Mouse (Mus musculus): ENCODE results near the gene Gch1.
"Not testable (repeated sequence)": the region's sequence is repeated elsewhere in the genome, so short reads cannot be mapped to it uniquely, and the experiment has no call there.

The Gch1 gene

DNA sequence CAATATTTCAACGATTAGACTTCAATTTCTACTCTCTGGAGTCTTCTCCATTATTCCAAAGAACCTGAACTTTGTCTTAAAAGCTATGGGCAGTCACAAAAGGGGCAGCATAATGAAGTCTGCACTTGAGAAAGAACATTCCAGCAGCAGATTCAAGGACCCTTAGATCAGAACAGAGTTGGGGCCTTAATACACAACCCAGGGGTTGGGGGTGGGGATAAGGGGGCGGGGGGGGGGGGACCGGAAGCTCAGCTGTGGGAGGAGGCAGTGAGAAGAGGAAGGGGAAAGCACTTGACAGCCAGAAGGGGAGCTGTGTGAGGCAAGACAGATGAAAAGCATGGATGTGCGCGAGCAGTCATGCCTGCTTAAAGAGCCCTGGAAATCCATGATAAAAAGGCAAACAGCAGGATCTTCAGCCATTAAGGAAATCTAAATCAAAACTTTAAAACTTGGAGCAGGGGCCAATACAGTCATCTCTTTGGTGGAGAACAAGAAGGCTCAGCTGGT lies 27.2 kb downstream of the Gch1 start:
- no peak for DNase-seq

DNA sequence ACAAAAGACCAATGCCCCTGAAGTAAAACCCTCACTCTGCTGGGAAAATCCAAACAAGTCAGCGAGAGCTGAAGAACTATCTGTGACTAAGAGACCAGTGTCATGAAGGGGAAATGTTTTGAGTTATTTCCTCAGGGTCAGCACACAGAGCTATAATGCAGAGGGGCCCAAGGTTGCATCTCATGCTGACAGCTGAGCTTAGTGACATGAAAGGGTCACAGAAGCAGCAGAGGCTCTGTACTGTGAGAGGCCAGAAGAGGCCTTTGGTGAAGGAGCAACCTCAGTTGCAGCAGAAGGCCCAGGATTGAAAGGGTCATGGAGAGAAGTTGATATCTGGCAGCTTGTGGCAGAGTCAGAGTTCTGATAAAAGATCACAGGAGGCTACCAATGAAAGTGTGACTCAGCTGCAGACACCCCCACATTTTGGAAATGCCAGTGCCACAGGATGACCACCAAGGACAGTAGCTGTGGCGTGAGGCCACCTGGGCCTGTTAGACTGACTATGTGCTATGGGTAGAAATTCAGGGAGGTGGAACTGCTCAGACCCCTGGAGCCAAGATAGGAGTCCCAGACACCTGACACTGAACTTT lies 29.1 kb downstream of the Gch1 start:
- no peak for DNase-seq

DNA sequence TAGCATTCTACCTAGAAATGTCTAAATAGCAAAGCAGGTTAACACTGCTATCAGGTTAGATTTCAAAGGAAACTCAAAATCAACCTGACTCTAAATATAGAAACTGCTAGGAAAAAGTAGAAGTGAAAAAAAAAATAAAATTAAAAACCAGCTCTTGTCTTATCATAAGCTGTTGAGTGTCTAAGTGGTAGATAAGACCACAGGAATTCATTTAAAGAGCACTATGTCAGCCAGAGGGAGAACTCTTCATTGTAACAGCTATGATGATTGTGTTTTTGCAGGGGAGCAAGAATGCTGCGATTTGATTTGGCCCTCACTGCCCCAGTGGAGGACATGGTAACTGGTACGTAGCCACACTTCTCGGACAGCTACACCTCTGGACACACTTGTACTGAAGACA lies 34.9 kb downstream of the Gch1 start:
- DNase-seq, result no peak

GRCm38 (mm10) chr14:47151306-47151705 lies 37.9 kb downstream of the Gch1 start:
- no peak for DNase-seq

DNA sequence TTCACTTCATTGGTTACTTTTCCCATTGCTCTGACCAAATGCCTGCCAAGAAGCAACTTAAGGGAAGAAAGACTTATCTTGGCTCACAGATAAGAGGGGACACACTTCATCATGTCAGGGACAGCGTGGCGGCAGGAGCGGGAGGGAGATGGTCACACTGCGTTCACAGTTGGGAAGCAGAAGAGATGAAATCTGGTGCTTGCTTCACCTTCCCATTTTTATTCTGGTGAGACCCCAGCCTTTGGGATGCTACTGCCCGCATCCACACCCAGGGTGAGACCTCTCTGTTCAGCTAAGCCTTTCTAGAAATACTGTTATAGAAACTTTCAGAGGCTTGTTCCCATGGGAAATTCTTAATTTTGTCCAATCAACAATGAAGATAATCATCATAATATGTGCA lies 44.9 kb downstream of the Gch1 start:
- DNase-seq, result no peak

DNA sequence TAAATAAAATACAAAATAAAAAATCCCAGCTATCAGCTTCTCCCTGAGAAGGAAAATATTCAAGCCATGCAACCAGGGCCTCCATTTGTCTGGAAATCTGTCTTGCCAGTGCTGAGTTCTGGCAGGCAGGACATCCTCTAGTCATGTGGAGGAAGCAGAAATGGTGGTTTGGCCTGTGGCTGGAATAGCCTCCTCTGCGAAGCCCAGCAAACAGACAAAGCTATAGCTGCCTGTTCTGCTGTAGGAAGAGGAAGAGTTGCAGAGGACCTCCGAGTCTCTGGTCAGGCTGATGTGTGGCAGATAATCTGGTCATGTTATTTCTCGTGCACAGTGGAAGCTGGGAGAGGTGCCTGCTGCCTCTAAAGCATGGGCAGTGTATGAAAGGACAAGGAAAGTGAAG lies 50.4 kb downstream of the Gch1 start:
- no peak for DNase-seq

- no peak for DNase-seq
Measured at GRCm38 (mm10) chr14:47136637-47137036, 52.6 kb downstream of the Gch1 start.

DNA sequence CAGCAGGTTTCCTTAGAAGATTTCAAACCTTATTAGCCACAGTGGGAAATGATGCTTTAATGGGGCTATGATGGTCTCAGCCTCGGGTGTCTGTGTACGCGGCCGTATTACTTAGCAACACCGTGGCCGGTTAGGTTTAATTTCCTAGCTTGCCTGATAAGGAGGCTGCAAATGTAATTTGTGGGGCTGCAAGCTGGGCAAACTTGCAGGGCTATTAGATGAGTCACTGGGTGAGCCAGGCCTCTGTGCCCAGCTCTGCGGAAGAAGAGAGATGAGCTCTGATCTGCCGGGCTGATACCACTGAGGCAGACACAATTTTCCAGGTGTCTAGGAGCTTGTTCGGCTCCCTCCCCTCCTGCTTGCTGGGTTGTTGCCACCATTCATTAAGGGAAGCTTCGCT lies 55.3 kb downstream of the Gch1 start:
- DNase-seq, result no peak

DNA sequence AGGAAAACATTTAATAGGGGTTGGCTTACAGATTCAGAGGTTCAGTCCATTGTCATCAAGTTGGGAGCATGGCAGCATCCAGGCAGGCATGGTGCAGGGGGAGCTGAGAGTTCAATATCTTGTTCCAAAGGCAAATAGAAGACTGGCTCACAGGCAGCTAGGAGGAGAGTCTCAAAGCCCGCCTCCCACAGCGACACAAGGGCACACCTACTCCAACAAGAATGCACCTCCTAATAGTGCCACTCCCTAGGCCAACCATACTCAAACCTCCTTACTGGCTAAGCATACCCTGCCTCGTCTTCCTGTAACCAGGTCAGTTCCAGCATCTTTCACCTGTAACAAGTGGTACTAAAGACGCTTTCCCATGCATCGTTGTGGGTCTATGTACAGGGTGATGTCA lies 61.2 kb downstream of the Gch1 start:
- DNase-seq, result no peak

GRCm38 (mm10) chr14:47117522-47117921 lies 71.7 kb downstream of the Gch1 start:
- DNase-seq, result no peak

DNA sequence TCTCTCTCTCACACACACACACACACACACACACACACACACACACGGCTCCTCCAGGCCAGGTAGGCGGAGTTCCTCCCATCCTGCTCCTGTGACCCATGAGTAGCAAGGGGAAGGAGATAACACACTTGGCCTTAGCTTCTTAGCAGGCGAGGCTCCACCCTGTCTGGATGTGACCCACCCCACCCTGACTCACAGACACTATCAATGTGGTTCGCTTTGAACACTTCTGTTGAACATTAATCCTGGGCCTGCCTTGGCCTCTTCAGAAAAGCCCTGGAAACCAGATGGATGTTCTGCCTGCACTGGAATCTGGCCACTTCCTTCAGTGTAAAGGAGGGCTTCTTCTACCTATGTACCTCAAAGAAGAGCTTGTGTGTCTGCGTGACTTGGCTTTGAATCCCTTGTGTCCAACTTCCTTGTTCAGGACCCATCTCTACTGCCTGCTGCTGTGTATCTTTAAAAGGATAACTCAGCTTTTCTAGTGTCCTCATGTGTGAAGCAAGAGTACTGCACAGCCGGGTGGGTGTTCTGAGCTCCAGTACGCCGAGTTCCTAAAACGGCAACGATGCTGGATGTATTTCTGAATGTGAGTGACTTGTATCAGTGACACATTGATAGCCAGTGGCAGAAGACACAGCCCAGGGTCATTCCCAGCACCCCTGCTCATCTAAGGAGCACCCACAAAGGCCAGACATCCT lies 73.0 kb downstream of the Gch1 start:
- no peak for DNase-seq

- DNase-seq, result no peak
Measured at GRCm38 (mm10) chr14:47115154-47115553, 74.1 kb downstream of the Gch1 start.

GRCm38 (mm10) chr14:47111341-47111740 lies 77.9 kb downstream of the Gch1 start:
- DNase-seq, result peak; percentile 15

DNA sequence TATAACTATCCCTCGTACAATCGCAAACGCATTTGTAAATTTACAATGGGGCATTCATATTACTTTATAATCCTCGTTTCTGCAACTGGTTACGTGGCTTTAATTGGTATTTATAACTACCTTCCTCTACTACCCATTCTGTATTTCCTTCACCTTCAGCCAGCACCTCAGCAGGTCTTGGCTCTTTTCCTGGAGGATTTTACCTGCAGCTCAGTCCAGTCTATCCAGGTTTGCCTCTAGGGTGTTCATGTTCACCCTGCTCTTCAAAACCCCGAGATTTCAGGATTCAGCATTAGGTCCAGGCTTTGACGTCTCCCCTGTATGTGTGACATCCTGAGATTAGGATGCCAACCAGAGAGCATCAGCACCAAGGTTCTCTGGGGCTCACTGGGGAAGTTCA lies 78.8 kb downstream of the Gch1 start:
- DNase-seq, result not testable (repeated sequence)

DNA sequence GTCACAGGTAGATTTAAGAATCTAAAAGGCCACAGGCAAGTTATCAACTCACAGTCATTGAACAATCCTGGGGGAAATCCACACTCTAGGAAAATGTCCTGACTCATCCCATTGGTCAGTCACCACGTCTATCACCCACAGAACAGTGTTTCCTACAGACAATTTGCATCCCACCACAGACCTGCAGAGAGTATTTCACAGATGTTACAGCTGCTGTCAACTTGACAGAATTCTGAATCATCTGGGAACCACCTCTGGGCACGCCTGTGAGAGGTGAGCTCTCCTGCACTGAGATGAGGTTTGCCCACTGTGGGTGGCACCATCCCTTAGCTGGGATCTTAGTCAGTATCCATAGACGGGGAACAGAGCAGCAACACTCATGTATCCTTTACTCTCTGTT lies 81.8 kb downstream of the Gch1 start:
- no peak for DNase-seq

DNA sequence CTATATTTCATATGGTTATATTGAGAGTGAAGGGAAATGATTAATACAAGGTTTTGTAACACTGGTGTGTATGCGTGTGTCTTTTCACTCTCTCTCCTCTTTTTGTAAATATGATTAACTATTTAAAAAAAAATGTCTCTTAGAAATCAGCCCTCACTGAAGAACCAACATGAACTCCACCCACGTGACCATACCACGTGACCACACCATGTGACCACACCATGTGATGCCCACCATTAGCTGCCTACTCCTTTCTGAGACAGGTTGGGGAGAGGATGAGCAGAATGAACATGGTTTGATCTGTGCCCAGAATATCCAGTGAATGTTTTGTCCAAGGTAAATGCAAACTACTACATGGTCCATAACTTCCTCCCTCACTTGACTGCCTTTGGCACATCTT lies 83.5 kb downstream of the Gch1 start:
- DNase-seq, result no peak

DNA sequence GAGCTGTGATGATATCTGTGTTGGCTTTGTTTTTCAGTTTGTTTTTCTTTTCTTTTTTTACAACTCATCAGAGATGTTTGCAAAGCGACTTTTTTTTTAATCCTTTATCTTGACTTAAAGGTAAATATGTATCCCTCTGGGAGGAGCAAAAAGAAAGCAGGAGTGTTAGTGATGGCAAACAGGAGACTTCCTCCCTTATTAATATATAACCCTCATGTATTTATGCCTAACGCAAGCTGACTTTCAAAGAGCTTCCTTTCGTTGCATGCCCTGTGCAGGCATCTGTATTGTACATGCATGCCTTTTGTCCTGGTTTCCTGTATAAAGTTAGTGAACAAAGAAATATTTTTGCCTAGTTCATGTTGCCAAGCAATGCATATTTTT lies 84.0 kb downstream of the Gch1 start:
- DNase-seq, result no peak

- DNase-seq, result no peak
Measured at GRCm38 (mm10) chr14:47104246-47105173, 84.7 kb downstream of the Gch1 start.
